Mouse (Mus musculus) cortical plate, adult 2 months (tissue): Measurements from ENCODE around the gene Fermt1.

ENCODE experiments used
- CTCF ChIP-seq: fragments of 200-500 bp; IDR thresholded peaks from 2 replicates; pipeline ENCODE4 v1.5.1; 2011; ENCODE audit warnings: mild to moderate bottlenecking, control low read depth, low read length; ENCODE audit not compliant: insufficient read depth; ENCODE audit errors: extremely low read depth
- POLR2A ChIP-seq: fragments of 200-500 bp; IDR thresholded peaks from 2 replicates; pipeline ENCODE4 v1.6.1; 2011; ENCODE audit warnings: mild to moderate bottlenecking, low read length, control low read depth; ENCODE audit not compliant: insufficient read depth; ENCODE audit errors: extremely low read depth

GRCm38 (mm10) chr2:132879261-132880044, 66.3 kb downstream of the Fermt1 start:
- TF ChIP-seq CTCF (no peak), POLR2A (no peak)
